Mouse (Mus musculus) cerebellum, adult 18-20 months (tissue): ENCODE results near the gene Kansl2.

Source experiments
- DNase-seq, 2 experiments: peaks; one replicate each; pipeline ENCODE4 v3.0.0; 2021

Gene Kansl2

DNA sequence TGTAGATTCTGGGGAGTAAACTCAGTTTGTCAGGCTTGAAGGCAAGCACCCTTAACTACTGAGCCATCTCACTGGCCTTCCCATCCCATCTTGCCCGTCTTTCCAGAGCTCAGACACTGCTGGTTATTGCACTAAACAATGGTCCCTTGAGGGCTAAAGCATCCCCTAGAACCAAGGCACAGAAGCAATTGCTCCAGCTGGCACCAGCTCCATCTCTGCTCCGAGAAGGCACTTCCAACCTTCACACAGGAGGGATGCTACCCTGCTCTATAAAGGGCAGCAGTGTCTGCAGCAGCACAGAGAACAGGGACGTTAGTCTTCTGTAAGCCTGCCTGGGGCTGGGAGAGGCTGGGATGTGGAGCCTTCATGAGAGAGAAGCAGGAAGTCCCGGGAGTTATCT, 42.0 kb downstream of the Kansl2 start, which contains the start of gene Olfr279:
Gene Olfr279 (plus strand): TSS at position 301 of the 400 bp plus-strand sequence.
- no peak for DNase-seq

DNA sequence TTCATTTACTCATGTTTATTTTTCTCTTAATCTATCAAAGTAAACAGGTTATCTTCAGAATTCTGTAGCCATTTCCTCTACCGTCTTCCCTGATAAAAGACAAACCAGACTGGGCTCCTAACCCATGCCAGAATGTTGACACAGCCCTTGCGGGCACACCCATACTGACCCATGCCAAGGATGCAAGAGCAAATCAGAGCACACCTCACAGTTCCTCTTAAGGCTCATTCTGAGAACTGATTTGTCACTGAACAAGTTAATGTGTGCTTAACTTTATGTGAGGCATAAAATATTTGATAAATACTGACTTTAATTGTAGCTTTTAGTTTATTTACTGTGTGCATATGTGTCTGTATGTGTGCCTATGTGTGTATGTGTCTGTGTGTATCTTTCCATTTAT, 42.7 kb downstream of the Kansl2 start:
- no peak for DNase-seq

DNA sequence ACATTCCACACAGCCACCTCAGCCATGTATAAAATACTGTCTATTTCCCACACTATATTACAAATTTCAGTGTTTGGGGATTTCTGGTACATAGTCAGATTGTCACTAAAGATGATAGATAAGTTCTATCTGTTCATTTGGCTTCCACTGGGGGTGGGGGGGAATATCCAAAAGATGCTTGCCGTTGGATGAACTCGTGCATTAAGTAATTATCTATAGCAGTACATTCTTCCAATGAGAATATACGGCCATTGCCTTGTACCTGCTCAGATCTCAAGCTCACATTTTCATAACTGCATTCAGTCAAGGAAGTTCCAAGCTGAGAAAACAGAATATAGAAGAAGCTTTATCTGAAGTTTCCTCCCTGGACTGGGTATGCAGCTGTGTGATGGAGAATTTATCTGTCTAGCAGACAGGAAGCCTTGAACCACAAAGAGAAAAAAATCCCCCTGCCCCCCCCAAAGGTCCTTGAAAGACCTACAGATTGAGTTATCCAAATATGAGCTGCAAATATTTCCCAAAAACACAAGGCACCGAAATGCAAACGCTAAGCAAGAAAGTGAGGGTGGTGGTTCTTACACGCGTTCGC, 47.5 kb downstream of the Kansl2 start:
- no peak for DNase-seq

DNA sequence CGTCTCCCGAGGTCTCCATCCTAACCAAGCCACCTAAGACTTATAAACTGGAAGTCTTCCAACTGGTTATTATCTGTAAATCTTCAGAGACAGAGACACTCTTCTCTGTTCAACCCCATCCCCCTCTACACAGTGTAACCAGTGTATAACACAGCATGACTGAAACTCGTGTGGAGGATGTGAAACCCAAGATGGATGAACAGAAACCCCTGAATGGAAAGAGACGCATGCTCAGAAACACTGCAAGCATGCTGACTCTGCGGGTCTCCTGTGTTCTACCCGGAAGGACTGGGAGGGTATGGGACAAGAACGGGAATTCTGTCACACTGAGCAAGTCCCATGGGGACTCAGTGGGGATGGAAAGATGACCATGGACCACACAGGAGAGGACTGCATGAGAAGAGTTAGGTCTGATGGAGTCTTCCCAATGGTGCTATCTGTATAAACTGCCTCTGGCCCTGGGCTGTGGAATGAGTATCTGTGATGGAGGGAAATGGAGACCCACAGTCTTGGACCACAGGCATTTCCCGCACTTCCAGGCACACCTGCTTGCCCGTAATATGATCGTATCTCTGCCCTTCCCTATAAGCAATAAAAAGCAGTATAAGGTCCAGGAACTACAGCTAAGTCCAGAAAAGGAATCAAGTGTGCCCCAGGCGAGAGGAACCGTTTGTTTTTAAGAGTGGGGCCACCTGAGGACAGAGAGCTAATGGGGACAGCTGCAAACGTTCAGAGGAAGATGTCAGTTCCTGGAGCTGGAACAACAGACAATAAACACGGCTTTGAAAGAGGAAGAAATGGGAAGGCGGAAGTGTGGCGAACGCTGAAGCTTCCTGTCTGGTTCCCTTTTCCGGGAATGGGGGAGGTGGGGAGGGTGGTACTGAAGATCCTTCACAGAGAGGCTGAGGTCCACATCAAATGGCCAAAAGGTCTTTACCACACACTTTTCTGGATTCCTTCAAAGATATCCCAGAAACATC, 49.9 kb downstream of the Kansl2 start:
- no peak for DNase-seq

DNA sequence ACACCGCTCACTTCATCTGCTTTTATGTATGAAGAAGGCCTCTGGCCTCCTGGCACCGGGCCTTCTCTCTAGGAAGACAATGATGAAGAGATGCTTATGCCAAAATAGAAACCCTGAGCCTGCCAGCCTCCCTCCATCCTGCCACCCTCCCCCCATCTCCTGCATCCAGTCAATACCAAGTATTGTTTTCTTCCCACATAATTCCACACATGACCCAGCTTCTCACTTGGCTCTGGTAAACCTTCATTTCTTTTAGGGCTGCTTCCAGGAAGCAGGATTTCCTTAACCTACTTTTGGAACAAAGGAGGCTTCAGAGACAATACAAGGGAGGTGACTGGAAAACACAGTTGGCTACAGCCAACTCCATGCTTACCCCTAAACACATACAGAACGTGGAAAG, 51.4 kb downstream of the Kansl2 start, which contains the start of gene Lalba:
Gene Lalba (minus strand): TSS at position 21 of the 400 bp plus-strand sequence.
- no peak for DNase-seq

DNA sequence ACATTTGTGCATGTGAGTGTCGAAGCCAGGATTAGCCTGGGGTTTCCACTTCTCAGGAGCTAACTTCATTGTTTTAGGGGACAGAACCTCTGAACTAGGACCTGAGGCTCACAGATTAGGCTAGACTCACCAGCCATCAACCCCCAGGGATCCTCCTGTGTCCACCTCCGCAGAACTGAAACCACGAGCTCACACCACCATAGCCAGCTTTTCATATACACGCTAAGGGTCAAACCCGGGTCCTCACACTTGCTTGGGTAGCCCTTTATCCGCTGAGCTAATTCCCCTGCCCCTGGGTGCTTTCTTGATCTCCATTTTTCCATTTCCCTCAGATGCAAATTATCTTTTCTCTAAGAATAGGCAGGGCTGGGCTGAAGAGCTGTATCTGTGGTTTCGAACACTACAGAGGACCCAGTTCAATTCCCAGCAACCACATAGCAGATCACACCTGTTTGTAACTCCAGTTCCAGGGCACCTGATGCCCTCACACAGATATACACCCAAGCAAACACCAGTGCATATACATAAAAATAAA, 54.4 kb downstream of the Kansl2 start:
- DNase-seq: no peak

DNA sequence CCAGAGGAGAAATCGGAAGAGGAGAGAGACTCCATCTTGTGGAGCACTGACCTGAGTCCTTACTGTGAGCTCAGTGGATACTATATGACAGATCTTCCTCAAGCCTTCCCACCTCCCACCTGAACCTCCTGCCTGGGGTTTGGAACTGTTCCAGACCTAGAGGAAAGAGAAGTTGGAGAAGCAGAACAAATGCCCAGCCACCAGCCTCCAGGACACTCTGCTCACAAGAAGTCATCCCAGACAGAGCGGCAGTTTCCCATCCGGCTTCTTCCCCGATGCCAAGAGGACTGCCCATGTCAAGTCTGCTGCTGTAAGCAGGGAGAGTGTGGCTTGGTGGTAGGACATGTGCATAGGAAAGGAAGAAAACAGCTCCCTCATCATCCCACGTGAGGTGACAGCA, 57.8 kb downstream of the Kansl2 start:
- DNase-seq: no peak

DNA sequence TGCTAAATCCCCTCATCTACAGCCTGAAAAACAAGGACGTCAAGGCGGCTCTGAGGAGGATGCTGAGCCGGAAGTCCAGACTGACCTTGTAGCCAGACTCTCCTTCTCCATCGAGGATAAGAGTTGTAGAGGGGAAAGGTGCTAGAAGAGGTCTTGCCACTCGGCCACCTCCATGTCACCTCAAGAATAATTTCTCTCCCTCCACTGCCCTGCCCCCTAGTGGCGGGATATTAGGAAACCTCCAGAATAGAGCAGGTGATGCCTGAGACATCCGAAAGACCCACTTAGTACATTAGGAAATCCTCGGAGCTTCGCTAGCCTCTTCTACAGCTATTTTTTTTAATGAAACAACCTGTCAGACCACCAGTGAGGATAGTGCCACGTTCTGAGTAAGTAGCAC, 58.7 kb downstream of the Kansl2 start:
- DNase-seq: peak; percentile 40 to 55

DNA sequence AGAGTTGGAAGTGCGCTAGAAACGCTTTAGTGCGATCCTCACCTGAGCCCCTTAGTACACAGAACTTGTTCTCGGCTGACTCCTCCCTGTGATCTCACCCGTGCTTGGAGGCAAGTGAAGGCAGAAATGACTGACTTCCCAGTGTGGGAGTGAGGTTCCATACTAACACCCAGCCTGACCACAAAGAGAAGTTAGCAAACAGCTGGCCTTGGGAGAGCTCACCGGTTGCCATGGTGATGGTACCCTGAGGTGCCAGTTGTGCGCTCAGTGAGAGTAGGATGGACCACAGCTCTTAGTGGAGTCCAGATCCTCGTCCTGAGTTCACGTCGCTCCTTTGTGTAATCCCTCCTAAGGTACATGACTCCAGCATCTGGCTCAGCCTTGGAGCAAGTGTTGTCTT, 59.1 kb downstream of the Kansl2 start:
- no peak for DNase-seq

DNA sequence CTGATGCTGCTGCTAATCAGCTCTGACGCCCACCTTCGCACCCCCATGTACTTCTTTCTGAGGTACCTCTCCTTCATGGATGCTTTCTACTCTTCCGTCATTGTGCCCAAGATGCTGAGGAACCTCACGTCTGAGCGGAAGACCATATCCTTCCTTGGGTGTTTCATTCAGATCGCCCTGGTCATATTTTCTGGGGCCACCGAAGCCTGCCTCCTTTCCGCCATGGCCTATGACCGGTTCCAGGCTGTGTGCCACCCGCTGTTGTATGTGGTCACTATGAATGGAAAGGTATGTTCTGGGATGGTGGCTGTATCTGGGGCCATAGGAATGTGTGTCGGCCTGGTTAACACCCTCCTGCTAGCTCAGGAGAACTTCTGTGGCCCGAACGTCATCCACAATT, 62.5 kb downstream of the Kansl2 start:
- DNase-seq: no peak

DNA sequence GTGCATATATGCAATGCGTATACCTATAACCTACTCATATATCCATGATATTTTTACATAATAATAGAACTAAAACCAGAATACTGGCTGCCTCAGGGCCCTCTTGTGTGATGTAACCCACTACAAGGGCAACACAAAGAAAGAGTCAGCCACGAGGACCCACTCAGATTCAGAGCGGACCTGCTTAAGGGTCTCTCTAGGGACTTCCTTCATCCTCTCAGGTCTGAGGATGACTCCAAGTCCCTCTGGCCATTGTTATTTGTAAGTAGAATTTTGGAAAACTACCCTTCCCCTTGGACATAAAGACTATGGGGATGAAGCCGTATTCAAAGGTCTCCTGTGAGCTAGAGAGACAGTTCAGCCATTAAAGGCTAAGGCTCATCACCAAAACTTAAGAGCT, 64.5 kb downstream of the Kansl2 start, which contains the start of gene OR5BS1P:
Gene OR5BS1P (plus strand): TSS at position 301 of the 400 bp plus-strand sequence.
- no peak for DNase-seq
